Mouse (Mus musculus): ENCODE measurements around the gene Tmem120b.

DNA sequence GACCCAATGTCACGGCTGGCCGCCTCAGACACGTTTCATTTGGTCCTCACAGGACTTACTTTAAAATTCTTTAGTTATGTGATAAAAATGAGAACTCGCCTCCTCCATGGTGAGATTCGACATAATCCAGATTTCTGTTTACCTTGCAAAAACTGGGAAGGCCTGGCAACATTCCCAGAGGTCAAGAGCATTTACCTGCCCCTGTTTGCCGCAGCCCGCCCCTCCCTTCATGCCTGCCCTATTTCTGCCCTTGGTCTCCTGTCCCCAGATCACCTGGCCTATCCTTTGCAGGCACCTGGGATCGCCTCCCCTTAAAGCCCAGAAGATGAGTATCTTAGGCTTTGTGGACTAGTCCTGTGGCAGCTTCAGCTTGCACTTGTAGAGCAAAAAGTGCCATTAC is 49.6 kb downstream of the Tmem120b start:
- TF ChIP-seq CTCF (IDR thresholded peaks at IDR 0.05) (no peak), POLR2A (IDR thresholded peaks at IDR 0.05; ENCODE audit: insufficient read depth, low read depth, low read length) (no peak)

All from heart, adult 2 months (tissue).